Mouse (Mus musculus): ENCODE results near the gene Ap2a2.

DNA sequence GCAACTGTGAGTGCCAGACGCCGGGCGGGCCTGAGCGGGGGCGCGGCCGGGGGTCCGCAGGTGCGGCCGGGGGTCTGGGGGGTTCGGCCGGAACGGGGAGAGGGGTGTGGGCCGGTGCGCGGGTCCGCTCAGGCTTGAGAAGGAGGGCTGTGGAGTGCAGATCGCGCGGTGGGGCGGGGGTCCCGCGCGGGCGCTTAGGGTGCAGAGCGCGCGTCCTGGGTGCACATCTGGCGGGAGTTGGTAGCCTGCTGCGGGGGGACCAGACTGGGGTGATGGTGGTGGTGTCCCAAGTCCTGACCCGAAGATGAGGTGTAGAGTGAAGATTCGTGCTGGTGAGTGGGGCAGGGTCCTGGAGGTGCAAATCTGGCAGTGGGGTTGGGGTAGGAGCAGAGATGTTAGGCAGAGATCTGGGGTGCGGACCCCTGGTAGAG is 463 bp downstream of the Ap2a2 start:
- no peak for TF ChIP-seq USF2 (IDR thresholded peaks at IDR 0.05; ENCODE audit: borderline replicate concordance in 1 of 2, insufficient read depth in 1 of 2, low read depth in 1 of 2, low read length in 2 of 2)
- no peak for TF ChIP-seq NRF1 (IDR thresholded peaks at IDR 0.05; ENCODE audit: insufficient read depth, low read depth, low read length, poor library complexity, severe bottlenecking)
- no peak for TF ChIP-seq UBTF (IDR thresholded peaks at IDR 0.05; ENCODE audit: borderline replicate concordance, insufficient read depth, low read depth, low read length)
- TF ChIP-seq USF1 (IDR thresholded peaks at IDR 0.05; ENCODE audit: low read depth, low read length), result no peak
- TF ChIP-seq CTCF (IDR thresholded peaks at IDR 0.05 in 2 of 3, conservative IDR thresholded peaks at IDR 0.05 in 1 of 3; ENCODE audit: control insufficient read depth in 1 of 3, insufficient read depth in 1 of 3, low read depth in 2 of 3, low read length in 3 of 3, poor library complexity in 1 of 3, severe bottlenecking in 1 of 3), result no peak
- TF ChIP-seq RCOR1 (IDR thresholded peaks at IDR 0.05; ENCODE audit: low read depth, low read length), result no peak
- TF ChIP-seq TCF12 (IDR thresholded peaks at IDR 0.05; ENCODE audit: low read depth, low read length), result no peak
- no peak for TF ChIP-seq POLR2A (IDR thresholded peaks at IDR 0.05; ENCODE audit: control insufficient read depth in 1 of 2, insufficient read depth in 1 of 2, low read depth in 1 of 2, low read length in 2 of 2, poor library complexity in 1 of 2)
- TF ChIP-seq HCFC1 (IDR thresholded peaks at IDR 0.05; ENCODE audit: low read depth, low read length), result no peak
- TF ChIP-seq NELFE (IDR thresholded peaks at IDR 0.05; ENCODE audit: low read depth, low read length), result no peak
- TF ChIP-seq BHLHE40 (IDR thresholded peaks at IDR 0.05; ENCODE audit: borderline replicate concordance, low read depth, low read length), result no peak
- TF ChIP-seq MXI1 (IDR thresholded peaks at IDR 0.05; ENCODE audit: low read depth, low read length), result no peak
- TF ChIP-seq ZC3H11A (IDR thresholded peaks at IDR 0.05; ENCODE audit: low read depth, low read length), result no peak
